Mouse (Mus musculus) MEL (cell line): ENCODE measurements around the gene Nrp1. TPM values are rescaled to one million over a fixed set of nuclear protein-coding genes. Genes with fewer than 3 reads are reported as not detected.

Experiments
- DNase-seq: peaks from one replicate; pipeline ENCODE4 v3.0.0; 2011; ENCODE audit warnings: low read depth, low spot score
- H3K27ac ChIP-seq: 2 replicates; pipeline ENCODE4 v1.5.1; 2012; ENCODE audit warnings: low read depth, mild to moderate bottlenecking, control low read depth, low read length, moderate library complexity; ENCODE audit not compliant: control insufficient read depth
- H3K27me3 ChIP-seq, 2 experiments: fragments of 150-350 bp in 1 of 2; sonication (generic) in 1 of 2; 2 replicates each; pipeline ENCODE4 v1.6.1; 2012; ENCODE audit warnings: low read length in 2 of 2, mild to moderate bottlenecking in 2 of 2, improper control_type of control experiment in 1 of 2, moderate library complexity in 1 of 2; ENCODE audit not compliant: insufficient read depth in 2 of 2, control insufficient read depth in 1 of 2
- H3K36me3 ChIP-seq, 2 experiments: 2 replicates each; pipeline ENCODE4 v1.6.1; 2012 to 2014; ENCODE audit warnings: low read length in 2 of 2, improper control_type of control experiment in 1 of 2, inconsistent platforms in 1 of 2, mild to moderate bottlenecking in 1 of 2; ENCODE audit not compliant: insufficient read depth in 2 of 2, control insufficient read depth in 1 of 2
- H3K4me1 ChIP-seq, 2 experiments: fragments of 150-350 bp in 1 of 2; sonication (generic) in 1 of 2; 2 replicates each; pipeline ENCODE4 v1.6.1; 2012; ENCODE audit warnings: low read length in 2 of 2, improper control_type of control experiment in 1 of 2, mild to moderate bottlenecking in 1 of 2; ENCODE audit not compliant: insufficient read depth in 2 of 2, control insufficient read depth in 1 of 2
- H3K4me3 ChIP-seq, 2 experiments: fragments of 150-350 bp in 1 of 2; sonication (generic) in 1 of 2; 2 replicates each; pipeline ENCODE4 v1.5.1; 2012; ENCODE audit warnings: low read depth in 2 of 2, low read length in 2 of 2, mild to moderate bottlenecking in 2 of 2, moderate library complexity in 2 of 2, control low read depth in 1 of 2, improper control_type of control experiment in 1 of 2; ENCODE audit not compliant: control insufficient read depth in 1 of 2, insufficient read depth in 1 of 2
- H3K79me2 ChIP-seq: 2 replicates; pipeline ENCODE4 v1.6.1; 2012; ENCODE audit warnings: mild to moderate bottlenecking, low read length, moderate library complexity; ENCODE audit not compliant: control insufficient read depth, poor library complexity, insufficient read depth
- H3K9ac ChIP-seq: 2 replicates; pipeline ENCODE4 v1.6.1; 2012; ENCODE audit warnings: low read depth, mild to moderate bottlenecking, control low read depth, low read length, moderate library complexity; ENCODE audit not compliant: control insufficient read depth, poor library complexity, severe bottlenecking
- H3K9me3 ChIP-seq: fragments of 150-350 bp; sonication (generic); replicated peaks from 2 replicates; pipeline ENCODE4 v1.6.1; 2012; ENCODE audit warnings: mild to moderate bottlenecking, low read length, improper control_type of control experiment, moderate library complexity; ENCODE audit not compliant: insufficient read depth
- E2F4 ChIP-seq: IDR thresholded peaks from 2 replicates; pipeline ENCODE4 v1.6.1; 2011; ENCODE audit warnings: low read depth, low read length, improper control_type of control experiment, borderline replicate concordance
- ELF1 ChIP-seq: IDR thresholded peaks from 2 replicates; pipeline ENCODE4 v1.6.1; 2014; ENCODE audit warnings: low read depth, mild to moderate bottlenecking, inconsistent platforms, low read length, improper control_type of control experiment, moderate library complexity
- ETS1 ChIP-seq: IDR thresholded peaks from 2 replicates; pipeline ENCODE4 v1.6.1; 2012; ENCODE audit warnings: low read depth, mild to moderate bottlenecking, inconsistent platforms, low read length, improper control_type of control experiment, moderate library complexity
- GABPA ChIP-seq: IDR thresholded peaks from 2 replicates; pipeline ENCODE4 v1.6.1; 2012; ENCODE audit warnings: low read depth, mild to moderate bottlenecking, inconsistent platforms, low read length, improper control_type of control experiment, moderate library complexity
- GATA1 ChIP-seq: IDR thresholded peaks from 2 replicates; pipeline ENCODE4 v1.6.1; 2011; ENCODE audit warnings: low read depth, low read length, improper control_type of control experiment
- HCFC1 ChIP-seq: IDR thresholded peaks from 2 replicates; pipeline ENCODE4 v1.6.1; 2012; ENCODE audit warnings: low read depth, mild to moderate bottlenecking, inconsistent platforms, low read length, improper control_type of control experiment, moderate library complexity
- MAX ChIP-seq: IDR thresholded peaks from 2 replicates; pipeline ENCODE4 v1.6.1; 2011; ENCODE audit warnings: low read length, improper control_type of control experiment
- MEF2A ChIP-seq: IDR thresholded peaks from 2 replicates; pipeline ENCODE4 v1.6.1; 2014; ENCODE audit warnings: low read depth, mild to moderate bottlenecking, inconsistent platforms, low read length, improper control_type of control experiment; ENCODE audit not compliant: poor library complexity, insufficient replicate concordance, severe bottlenecking; ENCODE audit errors: extremely low read depth
- MXI1 ChIP-seq: IDR thresholded peaks from 2 replicates; pipeline ENCODE4 v1.6.1; 2011; ENCODE audit warnings: mild to moderate bottlenecking, low read depth, low read length, improper control_type of control experiment
- MYB ChIP-seq: IDR thresholded peaks from 2 replicates; pipeline ENCODE4 v1.6.1; 2011; ENCODE audit warnings: mild to moderate bottlenecking, low read depth, low read length, improper control_type of control experiment
- MYC ChIP-seq: IDR thresholded peaks from 2 replicates; pipeline ENCODE4 v1.6.1; 2011; ENCODE audit warnings: low read depth, mild to moderate bottlenecking, low read length, improper control_type of control experiment, moderate library complexity
- NELFE ChIP-seq: IDR thresholded peaks from 2 replicates; pipeline ENCODE4 v1.6.1; 2011; ENCODE audit warnings: low read depth, low read length, improper control_type of control experiment
- POLR2A ChIP-seq, 2 experiments: IDR thresholded peaks; 2 replicates each; pipeline ENCODE4 v1.6.1; 2011 to 2012; ENCODE audit warnings: low read length in 2 of 2, mild to moderate bottlenecking in 2 of 2, control low read depth in 1 of 2, improper control_type of control experiment in 1 of 2, low read depth in 1 of 2, moderate library complexity in 1 of 2; ENCODE audit not compliant: control insufficient read depth in 1 of 2, insufficient read depth in 1 of 2, poor library complexity in 1 of 2
- POLR2AphosphoS2 ChIP-seq: IDR thresholded peaks from 2 replicates; pipeline ENCODE4 v1.6.1; 2011; ENCODE audit warnings: low read length, improper control_type of control experiment
- POLR2AphosphoS5 ChIP-seq: IDR thresholded peaks from 2 replicates; pipeline ENCODE4 v1.6.1; 2012; ENCODE audit warnings: low read depth, borderline replicate concordance, mild to moderate bottlenecking, inconsistent platforms, low read length, moderate library complexity, mixed read lengths
- RAD21 ChIP-seq: IDR thresholded peaks from 2 replicates; pipeline ENCODE4 v1.6.1; 2011; ENCODE audit warnings: mild to moderate bottlenecking, low read depth, low read length, improper control_type of control experiment
- RCOR1 ChIP-seq: IDR thresholded peaks from 2 replicates; pipeline ENCODE4 v1.6.1; 2012; ENCODE audit warnings: low read depth, mild to moderate bottlenecking, inconsistent platforms, low read length, improper control_type of control experiment
- SMC3 ChIP-seq: IDR thresholded peaks from 2 replicates; pipeline ENCODE4 v1.6.1; 2011; ENCODE audit warnings: low read depth, low read length, improper control_type of control experiment
- TAL1 ChIP-seq: IDR thresholded peaks from 2 replicates; pipeline ENCODE4 v1.6.1; 2012; ENCODE audit warnings: mild to moderate bottlenecking, inconsistent platforms, low read length, moderate library complexity, mixed read lengths
- TBP ChIP-seq: IDR thresholded peaks from 2 replicates; pipeline ENCODE4 v1.8.0; 2011; ENCODE audit warnings: low read depth, low read length, improper control_type of control experiment
- TCF12 ChIP-seq: IDR thresholded peaks from 2 replicates; pipeline ENCODE4 v1.6.1; 2014; ENCODE audit warnings: low read depth, mild to moderate bottlenecking, inconsistent platforms, low read length, improper control_type of control experiment, moderate library complexity
- USF1 ChIP-seq: IDR thresholded peaks from 2 replicates; pipeline ENCODE4 v1.6.1; 2014; ENCODE audit warnings: low read depth, mild to moderate bottlenecking, inconsistent platforms, low read length, improper control_type of control experiment, moderate library complexity
- USF2 ChIP-seq, 2 experiments: IDR thresholded peaks; 2 replicates each; pipeline ENCODE4 v1.6.1; 2011 to 2012; ENCODE audit warnings: improper control_type of control experiment in 2 of 2, low read length in 2 of 2, borderline replicate concordance in 1 of 2, inconsistent platforms in 1 of 2, low read depth in 1 of 2, mild to moderate bottlenecking in 1 of 2; ENCODE audit not compliant: insufficient read depth in 1 of 2
- ZC3H11A ChIP-seq: IDR thresholded peaks from 2 replicates; pipeline ENCODE4 v1.6.1; 2012; ENCODE audit warnings: low read depth, mild to moderate bottlenecking, inconsistent platforms, low read length, improper control_type of control experiment
- ZKSCAN1 ChIP-seq: IDR thresholded peaks from 2 replicates; pipeline ENCODE4 v1.6.1; 2012; ENCODE audit warnings: low read depth, mild to moderate bottlenecking, inconsistent platforms, low read length, improper control_type of control experiment, moderate library complexity
- ZMIZ1 ChIP-seq: IDR thresholded peaks from 2 replicates; pipeline ENCODE4 v1.6.1; 2012; ENCODE audit warnings: low read depth, mild to moderate bottlenecking, inconsistent platforms, low read length, improper control_type of control experiment, moderate library complexity
- ZNF384 ChIP-seq: IDR thresholded peaks from 2 replicates; pipeline ENCODE4 v1.6.1; 2012; ENCODE audit warnings: low read depth, mild to moderate bottlenecking, inconsistent platforms, low read length, improper control_type of control experiment
- polyA plus RNA-seq, 2 experiments: library from polyadenylated mRNA; stranded (reverse) in 1 of 2; unstranded in 1 of 2; fragments of >175 nt in 1 of 2; fragments of >200 nt in 1 of 2; gene quantifications; 2 replicates each; pipeline versions ENCODE4 v1.2.1 to v1.2.4; 2012; ENCODE audit warnings: low replicate concordance in 2 of 2, low read depth in 1 of 2; ENCODE audit not compliant: insufficient read length in 2 of 2, insufficient read depth in 1 of 2, missing spikeins in 1 of 2
- total RNA-seq: library from RNA; depleted of rRNA; stranded (reverse); fragments of 300-350 nt; gene quantifications from 2 replicates; pipeline ENCODE4 v1.2.3, GENCODE M21; 2012

Gene Nrp1
- total and polyA plus RNA-seq, 3 experiments, result not detected

- H3K79me2 ChIP-seq, result no peaks in the 10 kb centered on the region
- no peaks in the 10 kb centered on the region for H3K36me3 ChIP-seq
- H3K4me1 ChIP-seq, result no peaks in the 10 kb centered on the region
- H3K27me3 ChIP-seq, result no peaks in the 10 kb centered on the region
- H3K9me3 ChIP-seq, result no peaks in the 10 kb centered on the region
- no peak overlapping the region for H3K27ac ChIP-seq
- H3K4me3 ChIP-seq, result no peak overlapping the region
- no peak for DNase-seq
- no peak for TF ChIP-seq GABPA
- TF ChIP-seq ZC3H11A, result no peak
- TF ChIP-seq MXI1, result no peak
- no peak for TF ChIP-seq ETS1
- TF ChIP-seq ELF1, result no peak
- TF ChIP-seq MEF2A, result no peak
- no peak for TF ChIP-seq TAL1
- no peak for TF ChIP-seq POLR2AphosphoS5
- TF ChIP-seq ZKSCAN1, result no peak
- no peak for TF ChIP-seq ZNF384
- no peak for TF ChIP-seq MAX
- TF ChIP-seq E2F4, result no peak
- TF ChIP-seq USF2 (IDR thresholded peaks at IDR 0.05; ENCODE audit: borderline replicate concordance in 1 of 2, insufficient read depth in 1 of 2, low read depth in 1 of 2, low read length in 2 of 2), result no peak
- TF ChIP-seq HCFC1, result no peak
- TF ChIP-seq NELFE, result no peak
- no peak for TF ChIP-seq MYC
- TF ChIP-seq POLR2AphosphoS2, result no peak
- no peak for TF ChIP-seq TBP
- TF ChIP-seq TCF12, result no peak
- no peak overlapping the region for H3K9ac ChIP-seq
These were observed 59.8 kb downstream of the Nrp1 start for GRCm38 (mm10) chr8:128417956-128418796.

GRCm38 (mm10) chr8:128419984-128420383, 61.6 kb downstream of the Nrp1 start:
- Histone ChIP-seq H3K4me1 (no peaks in the 10 kb centered on the region), H3K27me3 (no peaks in the 10 kb centered on the region), H3K9me3 (no peaks in the 10 kb centered on the region), H3K79me2 (no peaks in the 10 kb centered on the region), H3K36me3 (no peaks in the 10 kb centered on the region), H3K27ac (no peak overlapping the region), H3K9ac (no peak overlapping the region), H3K4me3 (no peak overlapping the region)
- DNase-seq, result no peak
- TF ChIP-seq RCOR1 (no peak), RAD21 (no peak), USF2 (IDR thresholded peaks at IDR 0.05; ENCODE audit: borderline replicate concordance in 1 of 2, insufficient read depth in 1 of 2, low read depth in 1 of 2, low read length in 2 of 2) (no peak), SMC3 (no peak), POLR2AphosphoS2 (no peak), ZNF384 (no peak), POLR2A (IDR thresholded peaks at IDR 0.05; ENCODE audit: control insufficient read depth in 1 of 2, insufficient read depth in 1 of 2, low read depth in 1 of 2, low read length in 2 of 2, poor library complexity in 1 of 2) (no peak), MEF2A (no peak), GATA1 (no peak), MAX (no peak), ZMIZ1 (no peak), USF1 (no peak), TAL1 (no peak), E2F4 (no peak), GABPA (no peak), MYB (no peak), MXI1 (no peak)
